Mouse (Mus musculus): ENCODE results near the gene Ntm. TPM values are rescaled to one million over a fixed set of nuclear protein-coding genes. Genes with fewer than 3 reads are reported as not detected.

Ntm gene
- polyA plus RNA-seq, 1 experiment = 1.3 TPM

- WGBS = 62% methylated on average over 10 of the region's 10 CpGs
- no peak overlapping the region for H3K27ac ChIP-seq (ENCODE audit: control insufficient read depth, insufficient read depth, low read depth, low read length, poor library complexity)
- no peaks in the 10 kb centered on the region for H3K4me1 ChIP-seq (ENCODE audit: control insufficient read depth, insufficient read depth, low read length)
- TF ChIP-seq POLR2A (IDR thresholded peaks at IDR 0.05; ENCODE audit: borderline replicate concordance, control insufficient read depth, low read depth, low read length) (no peak), CTCF (IDR thresholded peaks at IDR 0.05; ENCODE audit: control insufficient read depth, insufficient read depth, low read length) (no peak)
- H3K4me3 ChIP-seq (replicated peaks; ENCODE audit: control insufficient read depth, low read depth, low read length) = no peak overlapping the region
Observed at GRCm38 (mm10) chr9:29462970-29463593, 499.9 kb downstream of the Ntm start.

GRCm38 (mm10) chr9:29457976-29458572 is 504.9 kb downstream of the Ntm start:
- Histone ChIP-seq H3K4me1 (ENCODE audit: control insufficient read depth, insufficient read depth, low read length) (no peaks in the 10 kb centered on the region), H3K27ac (ENCODE audit: control insufficient read depth, insufficient read depth, low read depth, low read length, poor library complexity) (no peak overlapping the region), H3K4me3 (replicated peaks; ENCODE audit: control insufficient read depth, low read depth, low read length) (no peak overlapping the region)
- no peak for TF ChIP-seq CTCF (IDR thresholded peaks at IDR 0.05; ENCODE audit: control insufficient read depth, insufficient read depth, low read length)
- TF ChIP-seq POLR2A (IDR thresholded peaks at IDR 0.05; ENCODE audit: borderline replicate concordance, control insufficient read depth, low read depth, low read length) = no peak
- 36% methylated on average over 5 of the region's 5 CpGs for WGBS

DNA sequence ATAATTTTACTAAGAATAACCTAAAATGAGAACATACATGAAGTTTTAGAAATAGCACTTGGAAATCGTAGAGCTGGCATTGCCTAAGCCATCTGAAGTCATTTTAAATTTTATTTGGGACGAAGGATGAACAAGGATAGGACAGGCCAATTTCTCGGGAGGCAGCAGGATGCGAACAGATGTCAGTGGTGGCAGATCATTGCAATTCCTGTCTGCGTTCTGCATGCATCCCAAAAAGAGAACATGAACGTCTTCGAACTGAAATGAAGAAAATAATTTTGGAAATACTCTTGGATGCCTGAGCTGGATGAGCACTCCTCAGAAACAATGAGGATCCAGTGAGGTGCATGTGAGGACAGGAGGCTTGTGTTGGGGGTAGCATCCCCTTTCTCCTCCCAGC is 506.9 kb downstream of the Ntm start:
- TF ChIP-seq CTCF (IDR thresholded peaks at IDR 0.05; ENCODE audit: control insufficient read depth, insufficient read depth, low read length) (no peak), POLR2A (IDR thresholded peaks at IDR 0.05; ENCODE audit: borderline replicate concordance, control insufficient read depth, low read depth, low read length) (no peak)
- Histone ChIP-seq H3K4me3 (replicated peaks; ENCODE audit: control insufficient read depth, low read depth, low read length) (no peak overlapping the region), H3K4me1 (ENCODE audit: control insufficient read depth, insufficient read depth, low read length) (no peaks in the 10 kb centered on the region), H3K27ac (ENCODE audit: control insufficient read depth, insufficient read depth, low read depth, low read length, poor library complexity) (no peak overlapping the region)
- 71% methylated on average over 7 of the region's 7 CpGs for WGBS

DNA sequence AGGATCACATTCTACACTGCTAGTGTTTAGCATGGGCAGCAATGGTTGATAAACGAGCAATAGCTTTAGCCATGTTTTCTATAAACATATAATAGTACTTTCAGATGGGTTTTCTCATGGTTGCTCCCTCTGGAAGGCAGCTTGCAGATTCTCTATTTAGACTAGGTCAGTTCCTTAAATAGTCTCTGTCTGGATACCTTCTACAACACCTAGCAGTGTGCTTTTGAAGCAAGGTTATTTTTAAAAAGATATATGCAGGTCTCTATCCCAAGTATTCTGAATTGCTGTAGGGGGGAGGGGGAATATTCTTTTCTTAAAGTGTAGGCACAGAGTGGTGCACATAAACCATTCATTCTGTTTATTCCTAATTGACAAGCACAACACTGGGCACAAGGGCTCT is 511.7 kb downstream of the Ntm start:
- 61% methylated on average over 1 of the region's 1 CpGs for WGBS
- Histone ChIP-seq H3K4me1 (ENCODE audit: control insufficient read depth, insufficient read depth, low read length) (no peaks in the 10 kb centered on the region), H3K4me3 (replicated peaks; ENCODE audit: control insufficient read depth, low read depth, low read length) (no peak overlapping the region), H3K27ac (ENCODE audit: control insufficient read depth, insufficient read depth, low read depth, low read length, poor library complexity) (no peak overlapping the region)
- TF ChIP-seq POLR2A (IDR thresholded peaks at IDR 0.05; ENCODE audit: borderline replicate concordance, control insufficient read depth, low read depth, low read length) (no peak), CTCF (IDR thresholded peaks at IDR 0.05; ENCODE audit: control insufficient read depth, insufficient read depth, low read length) (no peak)

DNA sequence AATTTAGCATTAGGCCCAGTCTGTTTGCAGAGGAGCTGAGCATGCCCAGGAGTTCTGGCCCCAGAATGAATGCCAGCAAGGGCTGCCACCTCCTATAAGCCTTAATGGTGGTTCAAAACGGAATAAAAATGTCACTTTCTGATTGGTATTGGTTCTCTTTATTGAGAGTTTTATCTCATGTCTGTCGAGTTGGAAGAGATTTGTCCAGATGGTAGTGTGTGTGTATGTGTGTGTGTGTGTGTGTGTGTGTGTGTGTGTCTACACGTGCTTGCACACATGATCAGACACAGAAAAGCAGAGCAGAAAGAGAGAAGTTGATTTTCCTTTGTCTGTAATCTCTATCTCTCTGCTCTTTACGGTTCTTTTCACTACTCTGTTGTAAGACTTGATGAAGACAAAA is 518.9 kb downstream of the Ntm start:
- WGBS = 56% methylated on average over 4 of the region's 4 CpGs
- Histone ChIP-seq H3K4me3 (replicated peaks; ENCODE audit: control insufficient read depth, low read depth, low read length) (no peak overlapping the region), H3K4me1 (ENCODE audit: control insufficient read depth, insufficient read depth, low read length) (no peaks in the 10 kb centered on the region), H3K27ac (ENCODE audit: control insufficient read depth, insufficient read depth, low read depth, low read length, poor library complexity) (no peak overlapping the region)
- TF ChIP-seq POLR2A (IDR thresholded peaks at IDR 0.05; ENCODE audit: borderline replicate concordance, control insufficient read depth, low read depth, low read length) = no peak
- no peak for TF ChIP-seq CTCF (IDR thresholded peaks at IDR 0.05; ENCODE audit: control insufficient read depth, insufficient read depth, low read length)

DNA sequence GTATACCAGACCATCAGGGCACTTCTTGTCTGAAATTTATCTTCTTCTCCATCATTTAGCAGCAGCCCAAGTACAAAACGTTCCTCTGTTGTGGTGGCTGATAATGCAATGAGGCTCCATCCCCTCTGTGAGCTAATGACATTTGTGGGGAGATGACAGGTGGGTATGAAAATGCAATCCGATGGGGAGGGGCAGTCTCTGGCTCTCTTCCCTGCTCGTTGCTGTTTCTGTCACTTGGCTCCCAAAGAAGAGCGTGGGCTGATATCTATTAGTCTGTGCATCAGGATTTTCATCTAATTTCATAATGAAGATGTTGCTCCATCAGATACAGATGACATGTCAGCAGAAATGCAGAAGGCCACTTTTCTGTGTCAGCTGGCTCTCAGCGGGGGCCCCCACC is 523.5 kb downstream of the Ntm start:
- WGBS = 47% methylated on average over 5 of the region's 5 CpGs
- no peak overlapping the region for H3K4me3 ChIP-seq (replicated peaks; ENCODE audit: control insufficient read depth, low read depth, low read length)

DNA sequence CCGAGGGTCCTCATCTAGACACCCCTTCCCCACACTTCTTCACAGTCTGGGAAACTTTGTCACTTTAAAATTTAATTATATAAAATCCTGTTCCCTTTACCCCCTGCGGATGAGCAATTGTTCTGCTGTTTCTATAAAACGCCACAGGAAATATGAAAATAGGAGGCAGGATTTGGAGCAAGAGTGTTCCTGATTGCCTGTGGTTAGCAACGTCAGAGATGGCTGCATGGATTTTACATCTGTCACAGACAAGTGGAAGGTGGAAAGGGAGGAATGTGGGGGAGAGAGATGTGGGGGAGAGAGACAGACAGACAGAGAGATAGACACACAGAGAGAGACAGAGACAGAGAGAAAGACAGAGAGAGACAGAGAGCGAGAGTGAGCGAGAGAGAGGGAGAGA is 528.3 kb downstream of the Ntm start:
- TF ChIP-seq POLR2A (IDR thresholded peaks at IDR 0.05; ENCODE audit: borderline replicate concordance, control insufficient read depth, low read depth, low read length) (no peak), CTCF (IDR thresholded peaks at IDR 0.05; ENCODE audit: control insufficient read depth, insufficient read depth, low read length) (no peak)
- 47% methylated on average over 6 of the region's 6 CpGs for WGBS
- Histone ChIP-seq H3K4me3 (replicated peaks; ENCODE audit: control insufficient read depth, low read depth, low read length) (no peak overlapping the region), H3K27ac (ENCODE audit: control insufficient read depth, insufficient read depth, low read depth, low read length, poor library complexity) (no peak overlapping the region), H3K4me1 (ENCODE audit: control insufficient read depth, insufficient read depth, low read length) (no peaks in the 10 kb centered on the region)

More for the DNA sequence above, 523.5 kb downstream of the Ntm start:
- Histone ChIP-seq H3K27ac (ENCODE audit: control insufficient read depth, insufficient read depth, low read depth, low read length, poor library complexity) (no peak overlapping the region), H3K4me1 (ENCODE audit: control insufficient read depth, insufficient read depth, low read length) (no peaks in the 10 kb centered on the region)
- TF ChIP-seq POLR2A (IDR thresholded peaks at IDR 0.05; ENCODE audit: borderline replicate concordance, control insufficient read depth, low read depth, low read length) (no peak), CTCF (IDR thresholded peaks at IDR 0.05; ENCODE audit: control insufficient read depth, insufficient read depth, low read length) (no peak)

DNA sequence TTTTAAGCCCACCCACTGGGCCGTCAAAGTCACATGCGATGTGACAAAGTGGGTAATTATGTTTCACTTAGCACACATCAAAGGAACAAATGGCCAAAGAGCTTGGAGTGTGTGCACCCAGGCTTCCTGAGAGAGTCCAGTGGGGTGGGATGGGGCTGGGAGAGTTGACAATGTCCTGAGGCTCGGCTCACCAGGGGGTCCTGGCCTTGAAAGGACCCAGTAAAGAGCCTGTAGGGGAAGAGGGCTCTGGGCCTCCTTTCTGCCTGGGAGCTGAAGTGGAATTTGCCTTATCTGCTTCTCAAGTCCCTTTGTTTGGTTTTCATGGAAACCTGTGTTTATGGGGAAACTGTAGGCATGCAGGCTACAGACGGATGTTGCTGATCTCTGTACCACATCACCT is 529.0 kb downstream of the Ntm start:
- Histone ChIP-seq H3K4me1 (ENCODE audit: control insufficient read depth, insufficient read depth, low read length) (no peaks in the 10 kb centered on the region), H3K4me3 (replicated peaks; ENCODE audit: control insufficient read depth, low read depth, low read length) (no peak overlapping the region), H3K27ac (ENCODE audit: control insufficient read depth, insufficient read depth, low read depth, low read length, poor library complexity) (no peak overlapping the region)
- WGBS = 23% methylated on average over 4 of the region's 4 CpGs
- no peak for TF ChIP-seq CTCF (IDR thresholded peaks at IDR 0.05; ENCODE audit: control insufficient read depth, insufficient read depth, low read length)
- TF ChIP-seq POLR2A (IDR thresholded peaks at IDR 0.05; ENCODE audit: borderline replicate concordance, control insufficient read depth, low read depth, low read length) = no peak

Measured in bone marrow, adult 2 months (tissue).